In genomic region chr17:87501687-87502387, GRCm38 (mm10) we compare ENCODE assay signal across 9 mouse cellular contexts. TPM values are rescaled to one million over a fixed set of nuclear protein-coding genes. Genes with fewer than 3 reads are reported as not detected.
A peak's percentile ranks its signal among the peaks of the same experiment; 100 is the strongest.
DNase-seq lines count a peak whose midpoint lies in the region; ATAC-seq lines count a peak whose summit lies in the region.
"Had no signal": no experiment of that assay in that cellular context is flagged by ENCODE, and none has a peak within 500 bp of the region (broad histone marks: within the 10 kb centered on the region; RNA-seq: fewer than 3 reads in every experiment).

No protein-coding gene starts in this region.

- ATAC-seq in neural tube, embryonic 12.5 days (ENCODE audit: low FRiP score, low read depth): 0 out of 2 replicates have a peak, but pooled peaks have one; percentile 22
- 0 out of 2 replicates have a peak, but pooled peaks have one; percentile 23 for ATAC-seq in neural tube, embryonic 15.5 days (ENCODE audit: low FRiP score)

- H3K27me3 ChIP-seq in neural tube, embryonic 12.5 days (replicated peaks): no peaks in the 10 kb centered on the region
- no peaks in the 10 kb centered on the region for H3K27me3 ChIP-seq in neural tube, embryonic 15.5 days (replicated peaks)

- H3K4me2 ChIP-seq in neural tube, embryonic 12.5 days (replicated peaks): no peak overlapping the region
- H3K4me2 ChIP-seq in neural tube, embryonic 15.5 days: no peak overlapping the region
- H3K4me2 ChIP-seq: liver, embryonic 13.5 days had no signal

- WGBS in neural tube, embryonic 12.5 days: 36% methylated on average over 10 of the region's 10 CpGs
- 30% methylated on average over 10 of the region's 10 CpGs for WGBS in neural tube, embryonic 15.5 days

- no peaks in the 10 kb centered on the region for H3K36me3 ChIP-seq in neural tube, embryonic 12.5 days
- H3K36me3 ChIP-seq in neural tube, embryonic 15.5 days: no peaks in the 10 kb centered on the region
- H3K36me3 ChIP-seq: liver, embryonic 13.5 days had no signal

- peaks cover 16% of the 10 kb centered on the region for H3K4me1 ChIP-seq in neural tube, embryonic 12.5 days
- H3K4me1 ChIP-seq in neural tube, embryonic 15.5 days: peaks cover 21% of the 10 kb centered on the region

- no peaks in the 10 kb centered on the region for H3K9me3 ChIP-seq in neural tube, embryonic 12.5 days
- no peaks in the 10 kb centered on the region for H3K9me3 ChIP-seq in neural tube, embryonic 15.5 days (replicated peaks)
- H3K9me3 ChIP-seq: liver, embryonic 13.5 days had no signal

- H3K27ac ChIP-seq in neural tube, embryonic 12.5 days: no peak overlapping the region
- H3K27ac ChIP-seq in neural tube, embryonic 15.5 days (replicated peaks): peak overlapping the region; percentile 71
- H3K27ac ChIP-seq: liver, embryonic 13.5 days had no signal

- no peak overlapping the region for H3K4me3 ChIP-seq in neural tube, embryonic 12.5 days
- H3K4me3 ChIP-seq in neural tube, embryonic 15.5 days (replicated peaks): no peak overlapping the region
- H3K4me3 ChIP-seq: liver, embryonic 13.5 days had no signal

- no peak overlapping the region for H3K9ac ChIP-seq in neural tube, embryonic 12.5 days
- no peak overlapping the region for H3K9ac ChIP-seq in neural tube, embryonic 15.5 days (replicated peaks)
- H3K9ac ChIP-seq: liver, embryonic 13.5 days had no signal

- DNase-seq in cerebellum, adult 11 months: peak; percentile 20
- no peak for DNase-seq in cerebellum, postnatal 4 days (ENCODE audit: low spot score in 2 of 2)
- no peak for DNase-seq in neural tube, embryonic 10.5 days (ENCODE audit: extremely low spot score, low spot score)
- DNase-seq in layer of hippocampus, adult 9-11 months: peak; percentile 88
- no peak for DNase-seq in gastrocnemius, adult 18-20 months (ENCODE audit: low spot score)
- no peak for DNase-seq in thymus, postnatal 36 days
- DNase-seq: liver, embryonic 13.5 days had no signal

RNA-seq across cellular contexts. Expression of gene Calm2, which starts 55.1 kb away (rescaled TPM):
- 1,679 and 1,888 TPM in 2 replicates for polyA plus RNA-seq in neural tube, embryonic 12.5 days (2016; fragmentation: Nextera tagmentation; extraction: Ambion mirVana)
- polyA plus RNA-seq in neural tube, embryonic 15.5 days (2015; fragmentation: Nextera tagmentation; extraction: Ambion mirVana): 3,061 and 3,386 TPM in 2 replicates
- total RNA-seq in gastrocnemius, adult 18-20 months (2021): 100 to 1,000 TPM; 180 to 209 TPM

Comparison
In these comparisons a context has a peak if more than half of its experiments do, and no peak if none do; other contexts are left out.
1. DNase-seq: peak in cerebellum, adult 11 months (single experiment) and layer of hippocampus, adult 9-11 months (single experiment); none in cerebellum, postnatal 4 days (0 of 2), neural tube, embryonic 10.5 days (single experiment), gastrocnemius, adult 18-20 months (single experiment) and thymus, postnatal 36 days (0 of 2).